Mouse (Mus musculus) thymus, postnatal 4 days (tissue): ENCODE measurements around the gene Suco.

Experiments
- DNase-seq: peaks from one replicate; pipeline ENCODE4 v3.0.0; 2021

Suco gene

GRCm38 (mm10) chr1:161781594-161781993 is 94.9 kb downstream of the Suco start:
- DNase-seq = no peak

GRCm38 (mm10) chr1:161779057-161779456 is 97.4 kb downstream of the Suco start:
- DNase-seq = peak; percentile 16

GRCm38 (mm10) chr1:161775151-161775550 is 101.3 kb downstream of the Suco start:
- DNase-seq = no peak

GRCm38 (mm10) chr1:161771293-161771692 is 105.2 kb downstream of the Suco start:
- no peak for DNase-seq

- DNase-seq = no peak
These were observed 107.2 kb downstream of the Suco start for GRCm38 (mm10) chr1:161769329-161769728.

GRCm38 (mm10) chr1:161767101-161767524 is 109.4 kb downstream of the Suco start:
- DNase-seq = peak; percentile 51

GRCm38 (mm10) chr1:161766656-161767055 is 109.8 kb downstream of the Suco start:
- DNase-seq = peak; percentile 95
